Mouse (Mus musculus): ENCODE measurements around the gene Rpl28.

The Rpl28 gene

GRCm38 (mm10) chr7:4792278-4793212 is at the start of gene Rpl28:
Gene Rpl28 (plus strand): TSS chr7:4792874.
- DNase-seq (ENCODE audit: low spot score in 2 of 2): peak; percentile 92 to 95

- DNase-seq (ENCODE audit: low spot score in 2 of 2): no peak
Observed at GRCm38 (mm10) chr7:4743354-4743753, 49.3 kb upstream of the Rpl28 start.

GRCm38 (mm10) chr7:4744886-4745285 is 47.8 kb upstream of the Rpl28 start:
- no peak for DNase-seq (ENCODE audit: low spot score in 2 of 2)

- DNase-seq (ENCODE audit: low spot score in 2 of 2): no peak
Observed at GRCm38 (mm10) chr7:4746326-4746980, 46.2 kb upstream of the Rpl28 start.

GRCm38 (mm10) chr7:4747156-4747899 is 45.3 kb upstream of the Rpl28 start:
- no peak for DNase-seq (ENCODE audit: low spot score in 2 of 2)

- no peak for DNase-seq (ENCODE audit: low spot score in 2 of 2)
Observed at GRCm38 (mm10) chr7:4748321-4748720, 44.4 kb upstream of the Rpl28 start.

GRCm38 (mm10) chr7:4749169-4749568 is 43.5 kb upstream of the Rpl28 start:
- no peak for DNase-seq (ENCODE audit: low spot score in 2 of 2)

GRCm38 (mm10) chr7:4751971-4752820 is 40.5 kb upstream of the Rpl28 start:
- DNase-seq (ENCODE audit: low spot score in 2 of 2): no peak

- DNase-seq (ENCODE audit: low spot score in 2 of 2): peak; percentile 28 to 50
Observed at GRCm38 (mm10) chr7:4752821-4753570, 39.7 kb upstream of the Rpl28 start, which contains the start of gene Cox6b2. Gene Cox6b2 (minus strand): TSS chr7:4753094.

- no peak for DNase-seq (ENCODE audit: low spot score in 2 of 2)
Observed at GRCm38 (mm10) chr7:4759670-4760069, 33.0 kb upstream of the Rpl28 start.

- DNase-seq (ENCODE audit: low spot score in 2 of 2): no peak
Observed at GRCm38 (mm10) chr7:4764946-4765710, 27.5 kb upstream of the Rpl28 start.

- no peak for DNase-seq (ENCODE audit: low spot score in 2 of 2)
Observed at GRCm38 (mm10) chr7:4771202-4771601, 21.5 kb upstream of the Rpl28 start, which contains the start of gene Fam71e2. Gene Fam71e2 (minus strand): TSS chr7:4771302.

- no peak for DNase-seq (ENCODE audit: low spot score in 2 of 2)
Observed at GRCm38 (mm10) chr7:4776131-4776530, 16.5 kb upstream of the Rpl28 start.

- DNase-seq (ENCODE audit: low spot score in 2 of 2): no peak
Observed at GRCm38 (mm10) chr7:4776861-4777830, 15.5 kb upstream of the Rpl28 start.

GRCm38 (mm10) chr7:4777851-4778637 is 14.6 kb upstream of the Rpl28 start:
- DNase-seq (ENCODE audit: low spot score in 2 of 2): no peak

- DNase-seq (ENCODE audit: low spot score in 2 of 2): no peak
Observed at GRCm38 (mm10) chr7:4779921-4780320, 12.8 kb upstream of the Rpl28 start.

- DNase-seq (ENCODE audit: low spot score in 2 of 2): no peak
Observed at GRCm38 (mm10) chr7:4782130-4782529, 10.5 kb upstream of the Rpl28 start.

GRCm38 (mm10) chr7:4782759-4783158 is 9.9 kb upstream of the Rpl28 start, which contains the start of the genes Il11 and Tmem190:
Gene Il11 (minus strand): TSS chr7:4782859.
Gene Tmem190 (plus strand): TSS chr7:4782937.
- no peak for DNase-seq (ENCODE audit: low spot score in 2 of 2)

All from right cerebral cortex, postnatal 36 days (tissue).